Mouse (Mus musculus): ENCODE data around the gene Immp2l. TPM values are rescaled to one million over a fixed set of nuclear protein-coding genes. Genes with fewer than 3 reads are reported as not detected.

Immp2l gene
- polyA plus RNA-seq, 1 experiment from 2014 or later: 8.5 TPM

DNA sequence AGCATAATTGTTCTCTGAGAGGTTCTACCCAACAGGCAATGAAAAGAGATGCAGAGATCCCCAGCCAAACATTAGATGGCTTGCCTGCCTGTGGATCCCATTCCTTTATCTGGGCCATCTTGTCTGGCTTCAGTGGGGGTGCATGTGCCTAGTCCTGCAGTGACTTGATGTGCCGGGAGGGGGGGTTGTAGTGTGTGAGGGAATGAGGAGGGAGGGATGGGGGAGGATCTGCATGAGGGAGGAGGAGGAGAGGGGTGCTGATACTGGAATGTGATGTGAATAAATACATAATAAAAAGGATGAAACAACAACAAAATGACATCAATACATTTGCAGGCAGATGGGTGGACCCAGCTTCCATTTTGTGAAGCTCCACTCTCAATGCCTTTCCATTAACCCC is 658.3 kb downstream of the Immp2l start:
- 86% methylated on average over 1 of the region's 1 CpGs for WGBS
- no peaks in the 10 kb centered on the region for H3K27me3 ChIP-seq
- no peak overlapping the region for H3K4me2 ChIP-seq
- no peak overlapping the region for H3K4me3 ChIP-seq
- H3K4me1 ChIP-seq (replicated peaks): no peaks in the 10 kb centered on the region
- H3K9ac ChIP-seq: no peak overlapping the region
- H3K27ac ChIP-seq (replicated peaks): no peak overlapping the region
- H3K36me3 ChIP-seq: no peaks in the 10 kb centered on the region
- no peak for ATAC-seq (ENCODE audit: low read depth)
- no peaks in the 10 kb centered on the region for H3K9me3 ChIP-seq

DNA sequence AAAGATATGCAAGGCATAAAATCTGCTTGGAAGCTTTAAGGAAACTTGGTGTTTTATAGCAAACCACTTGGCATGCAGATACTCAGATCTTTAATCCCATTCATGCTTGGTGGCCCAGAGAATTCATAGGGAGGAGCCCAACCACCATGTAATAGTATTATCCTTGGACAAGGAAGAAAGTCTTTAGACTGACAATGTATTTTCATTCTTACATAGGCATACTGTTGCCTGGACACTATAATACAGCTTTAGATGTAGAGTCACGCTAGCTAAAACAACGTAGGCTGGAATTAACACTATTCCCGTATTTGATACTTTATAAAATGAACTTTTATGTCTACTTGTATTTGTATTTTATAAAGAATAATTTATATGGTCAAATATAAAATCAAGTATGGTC is 665.9 kb downstream of the Immp2l start:
- ATAC-seq (ENCODE audit: low read depth): no peak
- Histone ChIP-seq H3K9me3 (no peaks in the 10 kb centered on the region), H3K4me2 (no peak overlapping the region), H3K27ac (replicated peaks) (no peak overlapping the region), H3K4me3 (no peak overlapping the region), H3K4me1 (replicated peaks) (no peaks in the 10 kb centered on the region), H3K9ac (no peak overlapping the region), H3K36me3 (no peaks in the 10 kb centered on the region), H3K27me3 (no peaks in the 10 kb centered on the region)
- WGBS: 86% methylated on average over 3 of the region's 3 CpGs

DNA sequence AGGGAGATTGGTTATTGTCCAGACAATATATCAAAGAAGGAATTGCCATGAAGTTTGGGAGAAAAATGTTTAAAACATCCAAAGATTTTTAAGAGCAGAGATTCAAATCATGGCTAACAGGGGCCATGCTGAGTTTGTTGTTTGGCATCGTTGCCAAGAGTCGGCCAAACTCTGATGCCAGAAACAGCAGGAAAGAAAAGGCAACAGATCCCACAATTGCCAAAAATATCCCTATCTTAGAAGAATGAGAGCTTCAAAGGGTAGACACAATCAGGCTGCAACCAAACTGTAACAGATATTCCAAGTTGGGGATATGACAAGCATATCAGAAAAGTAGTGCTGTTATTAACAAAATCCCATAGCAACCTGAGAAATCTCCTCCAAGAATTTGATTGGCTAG is 686.7 kb downstream of the Immp2l start:
- ATAC-seq (ENCODE audit: low read depth): no peak
- Histone ChIP-seq H3K9me3 (no peaks in the 10 kb centered on the region), H3K27ac (replicated peaks) (no peak overlapping the region), H3K4me3 (no peak overlapping the region), H3K36me3 (no peaks in the 10 kb centered on the region), H3K9ac (no peak overlapping the region), H3K4me2 (no peak overlapping the region), H3K27me3 (no peaks in the 10 kb centered on the region), H3K4me1 (replicated peaks) (no peaks in the 10 kb centered on the region)
- WGBS: 83% methylated on average over 2 of the region's 2 CpGs

DNA sequence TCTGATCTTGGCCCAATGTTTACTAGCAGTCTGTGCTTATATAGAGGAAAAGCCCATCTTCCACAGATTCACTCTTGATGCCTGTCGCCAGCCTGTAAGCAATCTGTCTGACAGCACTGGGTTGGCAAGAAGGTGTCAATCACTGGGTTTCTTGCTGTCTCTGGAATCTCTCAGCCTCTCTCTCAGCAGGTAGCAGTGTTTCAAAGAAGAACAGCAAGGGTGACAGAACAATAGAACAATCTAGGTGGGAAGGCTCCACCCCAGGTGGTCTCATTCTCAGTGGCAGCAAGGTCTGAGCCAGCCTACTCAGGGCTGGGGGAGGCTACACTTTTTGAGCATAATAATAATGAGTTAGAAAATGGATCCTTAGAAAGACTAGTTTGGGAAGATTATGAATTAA is 693.1 kb downstream of the Immp2l start:
- Histone ChIP-seq H3K9me3 (peaks cover 8% of the 10 kb centered on the region; the same call in 1 of the 2 replicates), H3K4me1 (replicated peaks) (no peaks in the 10 kb centered on the region), H3K27me3 (no peaks in the 10 kb centered on the region), H3K4me3 (no peak overlapping the region), H3K4me2 (no peak overlapping the region), H3K27ac (replicated peaks) (no peak overlapping the region), H3K36me3 (no peaks in the 10 kb centered on the region), H3K9ac (no peak overlapping the region)
- 24% methylated on average over 1 of the region's 1 CpGs for WGBS
- no peak for ATAC-seq (ENCODE audit: low read depth)

DNA sequence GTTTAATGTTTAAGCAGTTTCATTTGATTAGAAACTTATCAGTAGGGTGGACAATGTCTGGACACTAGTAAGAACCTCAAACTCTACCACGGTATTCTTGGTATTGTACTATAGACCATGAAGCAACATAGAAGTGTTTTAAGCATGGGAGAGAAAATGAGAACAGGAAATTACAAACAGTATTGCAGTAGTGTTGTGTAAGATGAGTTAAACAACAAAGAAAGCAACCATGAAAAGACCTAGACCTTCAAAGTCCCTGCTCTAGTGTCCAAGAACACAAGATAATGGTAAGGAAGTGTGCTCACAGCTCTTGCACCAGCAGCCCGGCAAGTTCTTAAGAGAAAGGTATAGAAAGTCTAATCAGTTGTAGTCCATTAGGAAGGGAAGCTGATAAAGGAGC is 700.7 kb downstream of the Immp2l start:
- Histone ChIP-seq H3K4me2 (no peak overlapping the region), H3K27me3 (no peaks in the 10 kb centered on the region), H3K27ac (replicated peaks) (no peak overlapping the region), H3K9ac (no peak overlapping the region), H3K36me3 (no peaks in the 10 kb centered on the region), H3K4me3 (no peak overlapping the region), H3K9me3 (no peaks in the 10 kb centered on the region), H3K4me1 (replicated peaks) (peaks cover 14% of the 10 kb centered on the region)
- ATAC-seq (ENCODE audit: low read depth): no peak
- WGBS: 93% methylated on average over 2 of the region's 2 CpGs

DNA sequence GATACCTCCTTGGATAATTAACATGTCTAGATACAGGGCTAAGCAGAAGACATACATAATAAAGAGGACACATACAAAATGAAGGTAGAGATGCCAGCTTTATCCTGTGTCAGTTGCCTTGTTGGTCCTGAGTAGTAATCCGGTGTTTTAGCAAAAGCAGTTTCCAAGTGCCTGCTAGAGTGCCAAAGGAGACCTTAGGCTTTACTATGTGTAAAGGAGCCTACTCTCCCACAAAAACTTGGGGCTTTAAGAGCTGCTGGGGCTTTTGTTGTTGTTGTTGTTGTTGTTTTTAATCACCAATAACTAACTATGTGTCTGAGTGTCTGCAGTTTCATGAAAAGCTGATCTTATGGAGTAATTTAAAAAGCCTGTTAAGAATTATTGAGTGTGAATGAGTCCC is 702.8 kb downstream of the Immp2l start:
- H3K4me3 ChIP-seq: no peak overlapping the region
- H3K27me3 ChIP-seq: no peaks in the 10 kb centered on the region
- no peaks in the 10 kb centered on the region for H3K36me3 ChIP-seq
- no peak overlapping the region for H3K4me2 ChIP-seq
- 83% methylated on average over 1 of the region's 1 CpGs for WGBS
- no peaks in the 10 kb centered on the region for H3K9me3 ChIP-seq
- peaks cover 14% of the 10 kb centered on the region for H3K4me1 ChIP-seq (replicated peaks)
- no peak overlapping the region; the same call in 1 of the 2 replicates for H3K27ac ChIP-seq (replicated peaks)
- H3K9ac ChIP-seq: no peak overlapping the region
- ATAC-seq (ENCODE audit: low read depth): no peak

DNA sequence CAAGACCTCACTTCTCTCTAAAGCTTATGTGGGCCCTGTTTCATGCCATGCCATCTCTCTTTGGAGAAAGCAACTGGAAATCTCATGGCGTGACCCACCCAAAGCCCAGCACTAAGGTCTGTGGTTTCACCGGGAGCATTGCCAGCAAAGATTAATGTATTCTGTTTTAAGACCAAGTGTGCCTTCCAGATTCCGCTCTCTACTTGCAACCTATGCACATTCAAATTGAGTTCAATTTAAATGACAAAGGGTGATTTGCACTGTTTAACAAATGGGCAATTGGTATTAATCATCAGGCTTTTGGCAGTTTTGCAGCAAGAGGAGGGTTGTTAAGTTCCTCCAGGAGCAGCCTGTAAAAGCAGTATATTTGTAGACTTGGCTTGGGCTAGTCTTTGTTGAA is 703.3 kb downstream of the Immp2l start:
- no peaks in the 10 kb centered on the region for H3K36me3 ChIP-seq
- H3K27ac ChIP-seq (replicated peaks): no peak overlapping the region; the same call in 1 of the 2 replicates
- ATAC-seq (ENCODE audit: low read depth): peak; percentile 69
- no peak overlapping the region for H3K4me2 ChIP-seq
- no peak overlapping the region for H3K4me3 ChIP-seq
- H3K9me3 ChIP-seq: no peaks in the 10 kb centered on the region
- H3K27me3 ChIP-seq: no peaks in the 10 kb centered on the region
- no peak overlapping the region for H3K9ac ChIP-seq
- 11% methylated on average over 3 of the region's 3 CpGs for WGBS
- peaks cover 14% of the 10 kb centered on the region for H3K4me1 ChIP-seq (replicated peaks)

DNA sequence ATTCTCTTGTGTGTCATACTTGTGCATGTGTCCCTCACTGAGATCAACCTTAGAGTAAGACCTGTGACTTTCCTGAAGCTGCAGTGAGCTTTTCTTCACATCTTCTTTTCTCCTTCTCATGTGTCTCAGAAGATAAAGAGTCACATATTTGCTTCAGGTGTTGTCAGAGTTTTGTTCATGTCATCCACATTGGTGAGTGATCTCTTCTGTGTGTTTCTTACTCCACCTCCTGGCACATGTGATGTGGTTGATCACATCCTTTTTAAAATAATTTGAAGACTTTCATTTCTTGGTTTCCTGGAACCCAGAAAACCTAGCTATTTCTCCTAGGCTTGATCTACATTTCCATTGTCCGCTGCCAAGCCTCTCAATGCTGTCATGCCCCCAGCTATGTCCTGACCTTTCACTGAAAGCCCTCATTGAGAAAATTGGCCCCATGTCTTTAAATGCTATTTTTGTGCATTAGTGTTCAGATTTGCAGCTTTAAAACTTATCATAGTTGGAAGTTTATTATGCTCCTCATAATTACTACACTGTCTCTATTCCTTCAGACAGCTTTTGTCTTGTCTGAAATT is 704.0 kb downstream of the Immp2l start:
- Histone ChIP-seq H3K4me1 (replicated peaks) (peaks cover 14% of the 10 kb centered on the region), H3K4me2 (no peak overlapping the region), H3K9me3 (no peaks in the 10 kb centered on the region), H3K27me3 (no peaks in the 10 kb centered on the region), H3K27ac (replicated peaks) (peak overlapping the region; percentile 0; the same call in 1 of the 2 replicates), H3K36me3 (no peaks in the 10 kb centered on the region), H3K4me3 (no peak overlapping the region), H3K9ac (no peak overlapping the region)
- WGBS: 53% methylated on average over 1 of the region's 1 CpGs
- 0 out of 2 replicates have a peak, but pooled peaks have one; percentile 25 for ATAC-seq (ENCODE audit: low read depth)

DNA sequence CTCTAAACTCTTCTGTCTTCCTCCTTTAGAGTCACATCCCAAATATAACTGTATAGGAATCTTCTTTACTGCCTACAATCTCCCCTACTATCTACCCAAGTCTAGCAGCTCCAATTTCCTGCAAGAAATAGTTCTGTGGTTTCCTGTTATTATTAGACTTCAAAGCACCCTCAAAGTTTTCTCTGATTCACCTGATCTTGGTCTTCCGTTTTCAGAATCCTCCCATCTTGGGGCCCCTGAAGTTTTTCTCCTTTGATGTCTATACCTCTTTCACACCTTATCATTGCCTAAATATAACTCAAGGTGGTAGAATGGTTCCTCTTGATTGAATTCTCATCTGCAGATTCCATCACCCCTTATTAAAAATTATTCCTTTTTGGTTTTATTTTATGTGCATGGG is 704.6 kb downstream of the Immp2l start:
- no peak overlapping the region for H3K9ac ChIP-seq
- H3K4me2 ChIP-seq: no peak overlapping the region
- ATAC-seq (ENCODE audit: low read depth): no peak
- no peak overlapping the region for H3K27ac ChIP-seq (replicated peaks)
- no peaks in the 10 kb centered on the region for H3K36me3 ChIP-seq
- WGBS: 83% methylated on average over 1 of the region's 1 CpGs
- H3K4me3 ChIP-seq: no peak overlapping the region
- no peaks in the 10 kb centered on the region for H3K9me3 ChIP-seq
- no peaks in the 10 kb centered on the region for H3K27me3 ChIP-seq
- H3K4me1 ChIP-seq (replicated peaks): peaks cover 14% of the 10 kb centered on the region

DNA sequence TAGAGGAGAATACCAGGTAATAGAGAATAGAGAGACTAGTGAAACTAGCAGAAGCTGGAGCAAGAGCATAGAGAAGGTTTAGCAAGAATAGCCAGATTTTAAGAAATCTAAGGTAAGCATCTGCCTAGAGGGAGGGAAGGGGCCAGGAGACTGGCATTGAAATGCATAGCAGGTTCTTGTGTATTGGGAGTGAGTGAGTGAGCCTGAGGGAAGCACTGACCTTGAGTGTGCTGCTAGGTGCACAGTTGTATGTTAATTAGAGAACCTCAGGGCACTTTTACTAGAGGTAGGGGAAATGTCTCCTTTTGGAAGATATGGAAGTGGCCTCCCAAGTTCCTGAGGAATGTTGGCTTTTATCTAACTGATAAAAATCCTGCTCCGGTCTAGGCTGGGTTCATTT is 705.9 kb downstream of the Immp2l start:
- WGBS: 96% methylated on average over 1 of the region's 1 CpGs
- Histone ChIP-seq H3K9me3 (no peaks in the 10 kb centered on the region), H3K27ac (replicated peaks) (no peak overlapping the region), H3K4me1 (replicated peaks) (peaks cover 14% of the 10 kb centered on the region), H3K4me2 (no peak overlapping the region), H3K4me3 (no peak overlapping the region), H3K27me3 (no peaks in the 10 kb centered on the region), H3K36me3 (no peaks in the 10 kb centered on the region), H3K9ac (no peak overlapping the region)
- no peak for ATAC-seq (ENCODE audit: low read depth)

DNA sequence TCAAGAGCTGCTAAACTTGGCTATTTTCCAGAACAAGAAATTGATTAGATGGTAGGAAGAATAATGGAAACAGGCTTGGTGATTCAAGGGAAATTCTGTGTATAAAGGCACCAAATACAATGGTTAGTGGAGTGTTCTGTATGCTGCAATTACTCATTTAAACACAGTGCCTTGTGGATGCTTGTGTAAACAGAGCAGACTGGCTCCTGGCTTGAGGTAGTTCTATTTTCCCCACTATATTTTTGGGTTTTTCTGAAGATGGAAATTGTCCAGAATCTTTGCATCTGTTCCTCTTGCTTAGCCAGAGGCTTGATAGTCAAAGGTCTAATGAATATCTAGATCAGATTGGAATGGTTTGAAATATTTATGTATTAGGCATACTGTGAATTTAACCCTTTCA is 709.3 kb downstream of the Immp2l start:
- Histone ChIP-seq H3K4me3 (no peak overlapping the region), H3K4me1 (replicated peaks) (no peaks in the 10 kb centered on the region), H3K9ac (no peak overlapping the region), H3K27ac (replicated peaks) (no peak overlapping the region), H3K27me3 (no peaks in the 10 kb centered on the region), H3K4me2 (no peak overlapping the region), H3K36me3 (no peaks in the 10 kb centered on the region), H3K9me3 (no peaks in the 10 kb centered on the region)
- no peak for ATAC-seq (ENCODE audit: low read depth)

DNA sequence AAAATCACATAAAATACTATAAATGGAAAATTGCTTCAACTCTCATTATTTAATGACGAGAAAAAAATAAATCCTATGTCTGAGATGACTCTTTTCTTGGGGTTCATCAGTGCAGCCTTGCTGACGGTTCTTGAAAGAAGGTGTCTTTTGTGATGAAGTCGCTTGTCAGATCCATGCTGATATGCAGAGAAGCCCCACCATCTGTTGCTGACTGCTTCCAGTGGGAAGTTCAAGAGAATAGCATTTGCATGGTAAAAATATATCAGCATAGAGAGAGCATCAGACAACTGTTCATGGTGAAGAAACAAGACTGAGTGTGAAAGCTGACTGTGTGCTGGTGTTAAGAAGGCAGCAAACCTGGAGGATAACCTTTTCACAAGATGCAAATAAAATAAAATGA is 719.0 kb downstream of the Immp2l start:
- Histone ChIP-seq H3K27me3 (no peaks in the 10 kb centered on the region), H3K4me1 (replicated peaks) (no peaks in the 10 kb centered on the region), H3K9me3 (peaks cover 12% of the 10 kb centered on the region; the same call in 1 of the 2 replicates), H3K27ac (replicated peaks) (no peak overlapping the region), H3K4me3 (no peak overlapping the region), H3K4me2 (no peak overlapping the region), H3K9ac (no peak overlapping the region), H3K36me3 (no peaks in the 10 kb centered on the region)
- 78% methylated on average over 3 of the region's 3 CpGs for WGBS
- ATAC-seq (ENCODE audit: low read depth): no peak

DNA sequence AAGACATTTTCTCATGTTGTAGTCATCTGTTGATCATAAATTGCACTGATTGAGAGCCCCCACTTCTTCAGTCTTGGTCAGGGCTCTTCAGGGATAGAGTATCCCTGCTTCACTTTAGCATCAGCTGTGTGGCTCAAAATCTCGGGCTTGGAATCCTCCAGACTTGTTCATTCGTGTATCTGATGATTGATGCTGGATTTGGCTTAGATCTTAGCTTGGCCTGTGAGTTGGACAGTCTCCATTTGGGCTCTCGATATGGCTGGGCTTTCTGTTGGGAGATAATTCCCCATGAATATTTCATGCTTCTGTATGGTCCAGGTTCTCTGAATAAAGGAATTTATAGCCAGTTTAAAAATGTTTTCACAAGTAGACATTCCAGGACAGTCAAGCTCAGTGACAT is 739.5 kb downstream of the Immp2l start:
- ATAC-seq (ENCODE audit: low read depth): no peak
- no peak overlapping the region for H3K27ac ChIP-seq (replicated peaks)
- no peak overlapping the region for H3K9ac ChIP-seq
- no peak overlapping the region for H3K4me3 ChIP-seq
- no peaks in the 10 kb centered on the region for H3K9me3 ChIP-seq
- WGBS: 68% methylated on average over 3 of the region's 3 CpGs
- H3K36me3 ChIP-seq: no peaks in the 10 kb centered on the region
- no peaks in the 10 kb centered on the region for H3K27me3 ChIP-seq
- H3K4me1 ChIP-seq (replicated peaks): no peaks in the 10 kb centered on the region
- H3K4me2 ChIP-seq: no peak overlapping the region

All from neural tube, embryonic 13.5 days (tissue).